Mouse (Mus musculus): ENCODE measurements around the gene Coq8a. TPM values are rescaled to one million over a fixed set of nuclear protein-coding genes. Genes with fewer than 3 reads are reported as not detected.

Gene Coq8a
- polyA plus RNA-seq, 1 experiment, result 13.2 TPM

GRCm38 (mm10) chr1:180220791-180221542 lies 21.6 kb upstream of the Coq8a start:
- Histone ChIP-seq H3K4me1 (ENCODE audit: control insufficient read depth, insufficient read depth, insufficient read length, low read length) (peaks cover 11% of the 10 kb centered on the region), H3K27ac (ENCODE audit: insufficient read depth, low read depth, low read length) (no peak overlapping the region), H3K36me3 (ENCODE audit: control insufficient read depth, insufficient read depth, low read length) (no peaks in the 10 kb centered on the region), H3K4me3 (ENCODE audit: low read depth, low read length) (no peak overlapping the region), H3K27me3 (ENCODE audit: control insufficient read depth, insufficient read depth, low read length) (no peaks in the 10 kb centered on the region)
- TF ChIP-seq POLR2A (IDR thresholded peaks at IDR 0.05; ENCODE audit: low read depth, low read length), result no peak
- TF ChIP-seq CTCF (IDR thresholded peaks at IDR 0.05; ENCODE audit: extremely low read depth, insufficient read length, insufficient replicate concordance, low read depth, low read length), result no peak
- WGBS, result 97% methylated on average over 19 of the region's 19 CpGs

- no peaks in the 10 kb centered on the region for H3K36me3 ChIP-seq (ENCODE audit: control insufficient read depth, insufficient read depth, low read length)
- no peak overlapping the region for H3K27ac ChIP-seq (ENCODE audit: insufficient read depth, low read depth, low read length)
- H3K4me1 ChIP-seq (ENCODE audit: control insufficient read depth, insufficient read depth, insufficient read length, low read length), result peaks cover 17% of the 10 kb centered on the region
- 27% methylated on average over 5 of the region's 5 CpGs for WGBS
- no peaks in the 10 kb centered on the region for H3K27me3 ChIP-seq (ENCODE audit: control insufficient read depth, insufficient read depth, low read length)
- TF ChIP-seq CTCF (IDR thresholded peaks at IDR 0.05; ENCODE audit: extremely low read depth, insufficient read length, insufficient replicate concordance, low read depth, low read length) (no peak), POLR2A (IDR thresholded peaks at IDR 0.05; ENCODE audit: low read depth, low read length) (no peak)
- H3K4me3 ChIP-seq (ENCODE audit: low read depth, low read length), result no peak overlapping the region
These were observed 17.3 kb upstream of the Coq8a start for GRCm38 (mm10) chr1:180216541-180217276.

- H3K4me1 ChIP-seq (ENCODE audit: control insufficient read depth, insufficient read depth, insufficient read length, low read length), result peaks cover 27% of the 10 kb centered on the region
- H3K27me3 ChIP-seq (ENCODE audit: control insufficient read depth, insufficient read depth, low read length), result no peaks in the 10 kb centered on the region
- TF ChIP-seq POLR2A (IDR thresholded peaks at IDR 0.05; ENCODE audit: low read depth, low read length) (no peak), CTCF (IDR thresholded peaks at IDR 0.05; ENCODE audit: extremely low read depth, insufficient read length, insufficient replicate concordance, low read depth, low read length) (peak; percentile 98)
- H3K27ac ChIP-seq (ENCODE audit: insufficient read depth, low read depth, low read length), result no peak overlapping the region
- H3K36me3 ChIP-seq (ENCODE audit: control insufficient read depth, insufficient read depth, low read length), result no peaks in the 10 kb centered on the region
- WGBS, result 15% methylated on average over 4 of the region's 4 CpGs
- H3K4me3 ChIP-seq (ENCODE audit: low read depth, low read length), result no peak overlapping the region
These were observed 15.6 kb upstream of the Coq8a start for GRCm38 (mm10) chr1:180215044-180215443.

GRCm38 (mm10) chr1:180212911-180213310 lies 13.5 kb upstream of the Coq8a start:
- Histone ChIP-seq H3K4me1 (ENCODE audit: control insufficient read depth, insufficient read depth, insufficient read length, low read length) (peaks cover 30% of the 10 kb centered on the region), H3K36me3 (ENCODE audit: control insufficient read depth, insufficient read depth, low read length) (no peaks in the 10 kb centered on the region), H3K27me3 (ENCODE audit: control insufficient read depth, insufficient read depth, low read length) (no peaks in the 10 kb centered on the region), H3K4me3 (ENCODE audit: low read depth, low read length) (no peak overlapping the region), H3K27ac (ENCODE audit: insufficient read depth, low read depth, low read length) (no peak overlapping the region)
- WGBS, result 84% methylated on average over 5 of the region's 5 CpGs
- no peak for TF ChIP-seq POLR2A (IDR thresholded peaks at IDR 0.05; ENCODE audit: low read depth, low read length)
- no peak for TF ChIP-seq CTCF (IDR thresholded peaks at IDR 0.05; ENCODE audit: extremely low read depth, insufficient read length, insufficient replicate concordance, low read depth, low read length)

- Histone ChIP-seq H3K36me3 (ENCODE audit: control insufficient read depth, insufficient read depth, low read length) (no peaks in the 10 kb centered on the region), H3K27me3 (ENCODE audit: control insufficient read depth, insufficient read depth, low read length) (no peaks in the 10 kb centered on the region), H3K4me1 (ENCODE audit: control insufficient read depth, insufficient read depth, insufficient read length, low read length) (peaks cover 21% of the 10 kb centered on the region), H3K27ac (ENCODE audit: insufficient read depth, low read depth, low read length) (peak overlapping the region; percentile 4; the same call in 1 of the 2 replicates), H3K4me3 (ENCODE audit: low read depth, low read length) (no peak overlapping the region)
- WGBS, result 27% methylated on average over 9 of the region's 9 CpGs
- no peak for TF ChIP-seq POLR2A (IDR thresholded peaks at IDR 0.05; ENCODE audit: low read depth, low read length)
- TF ChIP-seq CTCF (IDR thresholded peaks at IDR 0.05; ENCODE audit: extremely low read depth, insufficient read length, insufficient replicate concordance, low read depth, low read length), result no peak
These were observed 11.4 kb upstream of the Coq8a start for GRCm38 (mm10) chr1:180210781-180211271.

GRCm38 (mm10) chr1:180210031-180210432 lies 10.6 kb upstream of the Coq8a start:
- Histone ChIP-seq H3K27me3 (ENCODE audit: control insufficient read depth, insufficient read depth, low read length) (no peaks in the 10 kb centered on the region), H3K4me3 (ENCODE audit: low read depth, low read length) (no peak overlapping the region), H3K27ac (ENCODE audit: insufficient read depth, low read depth, low read length) (peak overlapping the region; percentile 61; the same call in 1 of the 2 replicates), H3K4me1 (ENCODE audit: control insufficient read depth, insufficient read depth, insufficient read length, low read length) (peaks cover 21% of the 10 kb centered on the region), H3K36me3 (ENCODE audit: control insufficient read depth, insufficient read depth, low read length) (no peaks in the 10 kb centered on the region)
- WGBS, result 31% methylated on average over 4 of the region's 4 CpGs
- TF ChIP-seq POLR2A (IDR thresholded peaks at IDR 0.05; ENCODE audit: low read depth, low read length) (no peak), CTCF (IDR thresholded peaks at IDR 0.05; ENCODE audit: extremely low read depth, insufficient read length, insufficient replicate concordance, low read depth, low read length) (no peak)

GRCm38 (mm10) chr1:180208370-180208769 lies 9.0 kb upstream of the Coq8a start:
- no peak overlapping the region for H3K27ac ChIP-seq (ENCODE audit: insufficient read depth, low read depth, low read length)
- TF ChIP-seq POLR2A (IDR thresholded peaks at IDR 0.05; ENCODE audit: low read depth, low read length) (no peak), CTCF (IDR thresholded peaks at IDR 0.05; ENCODE audit: extremely low read depth, insufficient read length, insufficient replicate concordance, low read depth, low read length) (no peak)
- peaks cover 12% of the 10 kb centered on the region for H3K4me1 ChIP-seq (ENCODE audit: control insufficient read depth, insufficient read depth, insufficient read length, low read length)
- no peaks in the 10 kb centered on the region for H3K36me3 ChIP-seq (ENCODE audit: control insufficient read depth, insufficient read depth, low read length)
- H3K27me3 ChIP-seq (ENCODE audit: control insufficient read depth, insufficient read depth, low read length), result no peaks in the 10 kb centered on the region
- H3K4me3 ChIP-seq (ENCODE audit: low read depth, low read length), result no peak overlapping the region
- 83% methylated on average over 3 of the region's 3 CpGs for WGBS
